Mouse (Mus musculus) left cerebral cortex, postnatal 25 days (tissue): ENCODE data around the gene Wnt4. TPM values are rescaled to one million over a fixed set of nuclear protein-coding genes. Genes with fewer than 3 reads are reported as not detected.

Experiments
- DNase-seq, 2 experiments: peaks; one replicate each; pipeline ENCODE4 v3.0.0; 2022; ENCODE audit warnings: low spot score in 2 of 2, mixed read lengths in 1 of 2
- intact Hi-C: fragments of 180-260 bp; cut with DNase I; formaldehyde crosslinking; loops from one replicate; pipeline ENCODE4 v1.15.1; 2025
- total RNA-seq, 2 experiments: library from RNA; stranded (reverse); gene quantifications; 2 replicates each; pipeline ENCODE4 v1.2.3; 2021

The Wnt4 gene
- total RNA-seq = 10 to 100 TPM; 12.3 to 15.3 TPM

DNA sequence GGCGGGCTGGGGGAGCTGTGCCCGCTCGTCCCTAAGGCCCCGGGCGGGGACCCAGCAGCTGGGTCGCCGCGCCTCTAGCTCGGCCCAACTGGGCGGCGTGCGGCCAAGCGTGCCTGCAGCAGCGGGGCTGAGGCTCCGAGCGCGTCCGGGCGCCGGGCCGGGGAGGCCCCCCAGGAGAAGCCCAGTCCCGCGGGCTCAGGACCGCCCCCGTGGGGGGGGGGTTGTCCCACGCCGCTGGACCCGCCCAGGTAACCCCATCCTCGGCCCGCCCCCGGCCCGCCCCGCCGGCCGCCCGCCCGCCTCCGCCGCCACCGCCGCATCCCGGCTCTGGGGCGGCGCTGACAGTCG lies at the start of gene Wnt4:
Wnt4 (plus strand) TSS at position 324 of the 348 bp plus-strand sequence.
- intact Hi-C loops = loop anchor here (5.0 kb wide), 1 partner anchor 35 kb away; no protein-coding TSS in a partner anchor
- DNase-seq = no peak

DNA sequence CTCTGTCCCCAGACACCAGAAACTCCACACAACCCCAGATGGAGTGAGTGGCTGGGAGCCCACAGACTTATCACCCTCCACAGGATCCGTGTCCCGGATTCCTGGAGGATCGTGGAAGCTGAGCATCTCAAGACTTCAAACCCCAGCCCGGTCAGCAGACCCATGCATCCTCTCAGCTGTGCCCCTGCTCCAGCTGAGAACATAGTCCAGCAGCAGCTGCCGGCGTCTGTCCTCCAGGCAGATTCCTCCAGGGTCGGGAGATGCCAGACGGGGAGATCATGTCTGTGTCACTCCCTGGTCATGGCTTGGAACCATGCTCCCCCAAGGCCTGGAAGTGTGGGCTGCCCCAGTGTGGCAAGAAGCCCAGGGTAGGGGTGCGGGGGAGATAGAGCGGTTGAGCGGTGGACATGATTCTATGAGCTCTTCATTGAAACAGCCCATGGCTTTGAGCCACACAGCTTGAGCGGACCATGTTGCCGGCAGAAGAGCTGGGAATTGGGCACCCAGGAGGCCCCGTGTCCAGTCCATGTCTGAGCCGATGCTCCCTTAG lies 48.6 kb upstream of the Wnt4 start:
- no peak for DNase-seq
- intact Hi-C loops = no loop called here

DNA sequence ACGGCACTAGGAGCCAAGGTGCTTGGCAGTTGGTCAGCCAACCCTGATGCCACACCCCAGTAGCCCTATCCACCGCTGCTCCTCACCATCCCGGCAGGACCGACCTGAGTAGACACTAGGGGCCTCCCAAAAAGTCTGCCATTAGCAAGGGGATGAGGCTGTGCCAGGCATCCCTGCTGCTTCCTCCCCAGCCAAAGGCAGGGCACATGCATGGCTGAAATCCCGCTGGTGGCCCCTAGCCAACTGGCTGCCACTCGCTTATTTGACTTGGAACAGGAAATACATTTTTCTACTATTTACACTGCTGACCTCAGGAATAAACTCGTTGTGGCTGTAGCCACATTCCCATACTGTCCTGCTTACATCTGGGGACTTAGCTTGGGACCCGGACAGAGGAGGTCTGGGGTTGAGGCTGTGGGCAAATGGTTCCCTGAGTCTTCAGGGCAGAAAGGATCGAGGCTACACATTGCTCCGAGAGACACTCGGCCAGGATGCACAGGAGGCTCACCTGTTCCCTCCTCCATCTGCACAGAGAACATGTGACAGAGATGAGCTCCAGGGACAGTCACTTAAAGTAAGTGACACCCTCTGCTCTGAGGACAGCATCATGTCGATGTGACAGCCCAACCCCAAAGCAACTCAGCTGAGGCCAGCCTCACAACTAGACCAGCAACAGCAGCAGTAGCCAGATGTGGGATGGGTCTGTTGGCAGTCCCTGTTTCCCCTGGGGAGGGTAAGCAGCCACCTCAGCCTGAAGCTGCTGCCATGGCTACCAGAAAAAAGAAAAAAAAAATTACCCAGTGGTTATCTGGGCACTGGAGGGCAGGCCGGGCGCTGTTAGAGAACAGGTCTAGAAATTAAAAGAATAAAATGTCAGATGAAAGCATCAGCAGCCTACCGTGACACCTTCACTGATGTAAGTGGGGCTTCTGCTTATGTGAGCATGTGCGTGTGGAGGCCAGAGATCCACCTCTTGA lies 45.5 kb upstream of the Wnt4 start:
- intact Hi-C loops = no loop called here
- DNase-seq = no peak

DNA sequence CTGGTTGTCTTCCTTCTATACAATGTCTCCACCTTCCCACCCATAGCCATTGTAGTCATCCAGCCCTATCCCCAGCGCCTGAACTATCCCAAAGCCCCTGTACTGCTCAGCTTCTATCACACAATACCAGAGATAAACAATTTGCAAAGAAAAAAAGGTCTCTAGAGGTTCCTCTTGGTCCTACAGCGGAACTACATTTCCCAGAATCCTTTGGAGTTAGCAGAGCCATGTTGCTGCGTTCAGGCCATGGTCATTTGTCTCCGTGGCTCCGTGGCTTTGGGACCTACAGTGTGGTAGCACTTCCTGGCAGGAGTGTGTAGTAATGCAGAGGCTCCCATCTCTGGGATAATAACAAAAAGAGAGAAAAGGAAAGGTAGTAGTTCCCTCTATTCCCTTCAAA lies 43.7 kb upstream of the Wnt4 start:
- intact Hi-C loops = no loop called here
- DNase-seq = no peak

DNA sequence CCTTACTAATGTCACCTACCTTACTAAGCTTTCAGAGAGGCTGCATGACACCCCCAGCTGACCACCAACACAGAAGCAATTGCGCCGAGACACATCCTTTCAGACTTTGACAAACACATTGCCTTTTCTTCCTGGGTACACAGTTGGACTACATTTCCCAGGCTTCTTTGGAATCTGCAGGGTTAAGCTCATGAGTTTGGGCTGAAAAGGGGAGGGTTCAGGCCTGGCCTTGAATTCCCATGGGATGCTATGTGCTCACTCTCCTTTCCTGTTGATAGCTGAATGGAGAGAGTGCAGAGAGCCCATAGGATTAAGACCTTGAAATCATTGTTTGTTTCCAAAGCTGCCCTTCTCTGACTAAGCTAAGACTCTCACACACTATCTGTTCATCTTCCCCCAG lies 42.8 kb upstream of the Wnt4 start:
- intact Hi-C loops = no loop called here
- DNase-seq = no peak

DNA sequence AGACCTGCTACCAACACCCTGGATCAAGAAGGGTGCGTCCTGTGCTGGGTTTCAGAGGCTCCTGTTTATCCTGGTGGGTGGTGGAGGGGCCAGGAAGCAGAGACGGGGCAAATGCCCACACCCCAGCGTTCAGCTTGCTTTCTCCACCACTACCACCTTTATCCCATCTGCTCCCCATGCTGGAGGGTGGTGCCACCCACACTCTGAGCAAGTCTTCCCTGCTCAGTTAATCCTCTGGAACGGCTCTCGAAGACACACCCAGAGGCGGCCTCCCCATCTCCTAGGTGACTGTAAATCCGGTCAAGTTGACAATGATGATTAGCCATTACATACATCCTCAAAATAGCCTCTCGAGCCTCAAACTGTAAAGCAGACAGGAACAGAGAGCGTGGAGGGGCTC lies 41.9 kb upstream of the Wnt4 start:
- DNase-seq = peak; percentile 18 to 63
- intact Hi-C loops = no loop called here

DNA sequence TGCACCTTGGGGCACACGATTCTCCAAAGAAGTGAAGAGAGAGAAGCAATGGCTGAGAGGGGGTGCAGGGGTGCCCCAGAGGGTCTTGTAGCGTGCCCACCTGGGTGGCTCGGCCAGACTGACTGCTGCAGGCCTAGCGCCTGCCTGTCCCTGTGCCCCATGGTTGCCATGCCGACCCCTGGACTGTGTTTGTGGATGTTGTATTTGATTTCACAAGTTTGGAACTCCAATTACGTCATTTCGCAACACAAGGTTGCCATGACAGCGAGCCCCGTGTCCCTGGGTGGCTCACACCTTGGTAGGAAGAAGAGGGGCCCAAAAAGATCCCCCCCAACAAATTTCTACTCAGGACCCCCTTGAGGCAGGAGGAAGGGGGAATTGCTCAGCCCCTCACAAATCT lies 32.4 kb upstream of the Wnt4 start:
- intact Hi-C loops = loop anchor here (5.0 kb wide), 1 partner anchor 32 kb away; the partner anchor contains the start of gene Wnt4
- DNase-seq = no peak

DNA sequence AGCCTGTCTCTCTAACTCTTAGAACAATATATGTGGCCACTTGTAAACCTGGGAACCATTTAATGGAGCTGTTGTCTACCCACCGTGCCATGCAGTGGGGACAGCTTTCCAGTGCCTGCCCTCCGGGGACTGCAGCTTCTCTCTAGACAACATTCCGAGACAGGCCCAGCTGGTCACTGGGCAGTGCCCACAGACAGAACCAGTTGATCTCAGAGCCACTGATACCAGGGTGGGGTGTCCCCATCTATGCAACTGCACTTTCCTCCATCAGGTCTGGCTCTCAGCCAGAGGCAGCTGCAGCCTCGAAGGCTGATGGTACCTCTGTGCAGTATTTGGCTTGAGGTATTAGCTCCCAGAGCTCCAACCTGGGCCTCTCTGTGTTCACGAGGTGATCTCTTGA lies 27.0 kb upstream of the Wnt4 start:
- DNase-seq = no peak
- intact Hi-C loops = no loop called here

DNA sequence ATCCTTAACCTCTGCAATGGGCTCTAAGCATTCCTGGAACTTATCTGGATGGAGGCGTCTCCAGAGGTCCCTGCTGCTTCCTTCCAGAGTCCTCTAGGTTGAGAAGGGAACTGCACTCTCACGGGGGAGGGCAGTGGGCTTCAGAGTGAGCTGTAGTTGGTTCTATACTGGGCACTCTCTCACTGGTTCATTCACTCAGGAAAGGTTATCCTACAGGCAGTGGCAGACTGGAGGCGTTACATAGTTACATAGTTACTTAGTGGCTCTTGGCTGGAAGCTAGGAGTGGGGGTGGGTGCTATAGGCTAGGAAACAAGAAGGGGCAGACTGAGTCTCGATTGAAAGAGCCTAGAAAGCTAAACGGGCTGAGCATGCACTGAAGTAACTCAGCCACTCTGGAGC lies 26.4 kb upstream of the Wnt4 start:
- intact Hi-C loops = no loop called here
- peak; percentile 21 to 81 for DNase-seq

DNA sequence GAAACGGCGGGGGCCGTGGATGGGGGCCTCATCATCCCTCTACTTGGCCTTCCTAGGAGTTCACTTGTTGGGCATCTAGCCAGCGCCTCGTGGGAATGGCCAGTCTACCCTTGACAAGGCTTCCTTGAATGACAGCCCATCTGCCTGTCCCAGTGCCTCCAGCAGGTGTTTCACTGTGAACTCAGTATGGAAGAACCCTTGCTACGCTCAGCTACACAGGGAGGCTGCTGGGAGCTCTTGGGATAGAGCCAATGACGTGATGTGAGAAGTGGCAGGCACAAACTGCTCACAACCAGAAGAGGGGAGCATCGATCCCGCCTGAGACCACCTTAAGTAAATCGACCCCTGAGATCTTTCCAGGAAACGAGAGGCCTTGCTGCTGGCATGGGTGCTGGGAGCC lies 23.7 kb upstream of the Wnt4 start:
- DNase-seq = no peak
- intact Hi-C loops = no loop called here

DNA sequence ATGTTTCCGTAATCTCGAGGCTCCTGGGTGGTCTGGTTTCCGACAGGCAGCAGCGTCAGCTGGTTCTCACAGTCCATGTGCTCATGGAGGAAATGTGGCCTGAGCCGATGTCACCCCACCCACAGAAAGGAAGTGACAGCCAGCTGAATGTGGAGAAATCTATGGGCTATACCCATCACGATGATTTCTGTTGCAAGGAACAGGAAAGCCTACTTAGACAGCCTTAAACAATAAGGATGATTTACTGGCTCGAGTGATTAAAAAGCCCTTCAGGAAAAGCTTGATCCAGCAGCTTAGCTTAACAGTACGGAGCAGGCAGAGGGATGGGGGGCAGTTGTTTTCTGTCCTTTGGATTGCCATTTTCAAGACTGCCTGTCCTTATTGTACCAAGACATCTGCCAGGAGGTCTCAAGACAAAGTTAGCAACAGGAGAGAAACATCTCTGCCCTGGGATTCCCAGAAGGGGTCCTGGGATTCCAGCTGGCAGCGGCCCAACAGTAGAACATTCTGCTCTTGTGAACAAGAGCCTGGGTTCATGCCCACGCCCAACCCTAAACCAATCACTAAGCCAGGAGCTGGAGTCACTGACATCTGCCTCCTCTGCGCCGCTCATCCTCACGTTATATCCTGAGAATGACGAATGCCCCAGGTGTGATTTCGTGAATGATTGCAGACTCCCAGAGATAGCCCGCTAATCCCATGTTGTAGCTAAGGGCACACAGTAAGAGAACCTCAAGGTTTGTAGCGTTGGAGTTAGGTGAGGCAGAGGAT lies 22.9 kb upstream of the Wnt4 start:
- DNase-seq = no peak
- intact Hi-C loops = no loop called here

DNA sequence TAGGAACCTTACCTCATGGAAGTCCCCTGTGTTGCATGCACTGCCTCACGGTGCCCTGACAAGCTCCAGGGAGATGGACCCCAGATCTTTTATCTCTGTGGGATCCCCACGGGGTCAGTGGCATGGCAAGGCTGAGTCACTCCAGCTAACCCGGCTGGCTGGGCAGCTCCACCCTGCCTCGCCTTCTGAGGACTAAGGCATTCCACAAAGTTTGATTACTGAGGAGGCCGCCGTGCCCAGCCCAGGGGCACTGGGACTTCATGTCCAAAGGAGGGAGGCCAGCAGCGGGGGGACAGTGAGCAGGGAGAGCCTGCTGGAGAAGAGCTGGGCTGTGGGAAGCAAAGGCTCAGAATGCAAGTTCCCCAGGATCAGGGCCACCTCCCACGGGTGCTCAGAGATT lies 21.7 kb upstream of the Wnt4 start:
- DNase-seq = no peak
- intact Hi-C loops = no loop called here

DNA sequence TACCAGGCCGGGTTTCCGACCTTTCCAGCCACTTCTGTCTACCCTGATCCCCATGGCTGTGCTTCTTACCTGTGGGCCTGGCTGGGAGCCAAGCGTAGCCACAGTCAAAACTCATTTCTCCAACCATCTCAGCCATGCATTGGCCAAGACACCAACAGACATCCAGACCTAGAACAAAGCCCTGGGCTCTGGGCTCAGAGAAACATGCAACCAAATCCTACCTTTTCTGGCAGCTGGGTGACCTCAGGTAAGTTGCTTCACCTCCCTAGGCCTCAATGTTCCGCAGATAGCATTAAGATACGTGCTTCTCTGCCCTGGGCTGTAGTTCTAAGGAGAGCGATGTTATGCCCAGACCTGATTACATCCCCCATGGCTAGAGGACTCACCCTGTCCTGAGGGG lies 15.5 kb upstream of the Wnt4 start:
- intact Hi-C loops = no loop called here
- DNase-seq = no peak

DNA sequence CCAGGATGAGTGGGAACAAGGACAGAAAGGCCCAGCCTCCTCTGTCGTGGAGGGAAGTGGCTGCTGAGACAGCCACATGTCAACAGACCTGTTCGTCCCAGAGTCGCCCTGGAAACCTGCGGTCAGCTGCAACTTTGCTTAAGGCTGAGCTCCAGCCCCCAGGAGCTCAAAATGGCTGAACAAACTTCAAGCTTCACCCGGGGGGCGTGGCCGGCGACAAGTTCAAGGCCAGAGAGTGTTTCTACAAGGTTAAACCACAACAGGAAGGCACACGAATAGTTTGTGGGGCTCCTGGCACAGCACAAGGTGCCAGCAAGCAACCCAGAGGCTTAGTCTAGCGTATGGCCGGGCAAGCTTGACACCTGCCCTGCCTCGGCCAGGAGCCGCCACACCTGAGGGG lies 13.2 kb upstream of the Wnt4 start:
- no peak for DNase-seq
- intact Hi-C loops = no loop called here

DNA sequence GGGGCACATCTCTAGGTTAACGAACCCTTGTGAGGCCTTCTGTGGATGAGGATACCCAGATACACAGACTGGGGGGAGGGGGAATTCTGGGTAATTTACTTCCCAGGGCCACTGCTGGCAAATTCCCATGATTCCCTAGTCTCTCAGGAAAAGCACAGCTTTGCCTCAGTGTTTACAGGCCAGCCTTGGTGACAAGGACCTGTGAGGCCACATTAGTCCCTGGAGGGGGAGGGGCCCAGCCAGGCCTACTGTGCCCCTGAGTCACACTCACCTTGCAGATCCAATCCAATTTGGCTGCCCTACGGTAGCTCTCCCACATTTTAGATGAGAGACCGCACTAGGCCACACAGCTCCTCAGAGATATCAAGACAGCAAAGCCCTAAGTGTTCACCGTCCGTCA lies 12.2 kb upstream of the Wnt4 start:
- intact Hi-C loops = no loop called here
- DNase-seq = no peak

DNA sequence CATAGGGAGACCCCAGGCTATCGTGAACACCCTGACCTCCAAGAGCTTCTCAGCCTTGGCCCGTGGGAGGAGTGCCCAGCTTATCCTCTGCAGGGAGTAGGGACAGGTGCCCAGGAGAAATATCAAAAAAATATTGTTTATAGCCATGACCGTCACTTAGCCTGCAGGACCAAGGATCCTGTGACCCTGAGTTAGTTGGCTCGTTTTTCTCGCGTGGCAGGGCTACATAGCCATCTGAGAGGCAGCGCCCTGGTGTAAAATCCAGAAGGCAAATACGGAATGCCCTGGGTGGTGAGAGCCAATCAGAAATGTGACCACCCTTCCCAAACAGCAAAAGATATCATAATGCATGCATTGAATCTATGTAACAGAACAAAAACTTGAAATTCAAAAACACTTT lies 8.7 kb upstream of the Wnt4 start:
- no peak for DNase-seq
- intact Hi-C loops = no loop called here

DNA sequence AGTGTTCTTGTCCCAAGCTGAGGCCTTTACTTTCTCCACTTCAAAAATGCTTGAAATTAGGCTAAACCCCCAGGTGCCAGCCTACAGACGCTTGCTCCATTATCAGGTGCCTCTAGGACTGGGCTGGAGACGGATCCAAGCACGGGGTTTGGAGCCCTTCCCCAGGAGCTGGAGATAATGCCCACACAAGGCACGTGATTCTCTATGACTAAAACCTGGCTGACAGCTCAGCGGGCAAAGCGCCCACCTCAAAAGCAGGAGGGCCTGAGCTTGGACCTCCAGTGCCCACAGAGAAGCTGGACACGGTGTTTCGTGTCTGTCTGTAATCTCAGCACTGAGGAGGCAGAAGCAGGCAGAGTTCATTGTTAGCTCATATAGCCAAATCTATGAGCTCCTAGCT lies 5.4 kb upstream of the Wnt4 start:
- intact Hi-C loops = no loop called here
- DNase-seq = peak in 1 of 2 experiments; percentile 46

DNA sequence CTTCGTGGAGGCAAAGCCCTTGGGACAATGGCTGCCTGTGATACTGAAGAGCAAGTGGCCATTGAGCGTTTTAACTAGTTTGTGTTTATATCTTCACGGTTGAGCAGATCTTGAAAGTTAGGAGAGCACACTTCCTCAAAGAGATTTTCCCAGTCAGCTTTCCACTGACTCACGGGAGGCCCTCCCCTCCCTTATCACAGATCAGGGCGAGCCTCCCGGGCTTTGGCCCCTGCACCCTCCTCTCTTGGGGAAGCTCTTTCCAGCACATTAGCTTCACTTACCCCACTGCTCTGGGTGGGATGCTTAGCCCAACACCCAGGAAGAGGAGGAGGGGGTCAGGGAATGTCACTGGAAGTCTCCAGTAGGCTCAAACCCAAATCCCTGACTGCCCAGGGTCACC lies 3.0 kb upstream of the Wnt4 start:
- DNase-seq = no peak
- intact Hi-C loops = no loop called here

DNA sequence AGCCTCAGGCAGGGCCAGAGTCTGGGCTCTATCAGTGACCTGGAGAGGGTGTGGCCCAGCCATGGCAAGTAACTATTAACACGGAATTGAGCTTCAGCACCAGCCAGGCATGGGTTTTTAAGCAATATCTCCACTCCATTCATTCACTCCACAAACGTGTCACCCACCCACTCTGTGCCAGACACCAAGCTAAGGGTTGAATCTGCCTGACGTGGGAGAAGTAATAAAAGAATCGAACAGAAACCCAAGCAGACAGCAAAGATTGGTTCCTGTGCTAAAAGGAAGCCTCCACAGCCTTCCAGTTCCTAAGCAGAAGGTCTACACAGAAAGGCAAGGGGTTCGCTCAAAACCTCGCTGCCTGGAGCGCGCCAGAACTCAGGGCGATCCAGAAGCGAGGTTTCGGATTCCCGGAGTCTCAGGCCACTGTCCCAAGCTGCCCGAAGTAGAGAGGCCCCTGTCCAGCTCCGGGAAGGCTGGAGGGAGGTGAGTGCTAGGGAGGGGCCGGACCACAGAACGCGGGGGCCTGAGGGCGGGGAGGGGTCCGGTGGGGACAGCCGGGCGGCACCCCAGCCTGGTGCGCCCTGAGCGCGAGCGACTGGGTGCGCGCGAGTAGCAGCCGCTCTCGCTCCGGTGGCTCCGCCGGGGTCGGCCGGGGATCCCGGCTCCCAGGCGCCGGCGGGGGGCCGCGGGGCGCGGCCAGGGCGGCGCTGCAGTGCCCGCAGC lies 685 bp upstream of the Wnt4 start:
- intact Hi-C loops = loop anchor here (5.0 kb wide), 1 partner anchor 34 kb away; no protein-coding TSS in a partner anchor
- peak in 1 of 2 experiments; percentile 60 for DNase-seq

DNA sequence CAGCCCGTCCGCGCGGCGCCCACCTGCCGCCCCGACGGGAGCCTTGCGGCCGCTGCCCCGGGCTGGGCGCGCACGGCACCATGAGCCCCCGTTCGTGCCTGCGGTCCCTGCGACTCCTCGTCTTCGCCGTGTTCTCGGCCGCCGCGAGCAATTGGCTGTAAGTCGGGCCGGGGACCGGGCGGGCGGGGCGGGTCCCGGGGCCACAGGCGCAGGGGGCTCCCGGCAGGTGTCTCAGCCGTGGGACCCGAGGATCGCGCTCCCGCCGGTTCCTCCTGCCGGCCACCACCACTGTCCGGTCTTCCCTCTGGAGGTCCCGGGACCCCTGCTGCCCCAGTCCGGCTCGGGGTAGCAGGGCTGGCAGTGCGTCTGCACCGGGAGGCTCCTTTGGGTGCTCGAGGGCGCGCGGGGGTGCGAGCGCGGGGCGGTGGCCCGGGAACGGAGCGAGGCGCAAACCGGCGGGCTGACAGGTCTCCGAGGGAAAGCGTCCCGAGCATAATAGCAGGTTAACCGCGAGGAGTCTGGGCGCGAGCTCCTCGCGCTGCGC lies 383 bp downstream of the Wnt4 start:
- intact Hi-C loops = loop anchor here (5.0 kb wide), 1 partner anchor 35 kb away; no protein-coding TSS in a partner anchor
- no peak for DNase-seq
